Mouse (Mus musculus) thymus, adult 18-20 months (tissue): ENCODE measurements around the gene Eno3.

Experiments
- DNase-seq, 2 experiments: peaks; one replicate each; pipeline ENCODE4 v3.0.0; 2022; ENCODE audit warnings: mixed read lengths in 2 of 2

The Eno3 gene

DNA sequence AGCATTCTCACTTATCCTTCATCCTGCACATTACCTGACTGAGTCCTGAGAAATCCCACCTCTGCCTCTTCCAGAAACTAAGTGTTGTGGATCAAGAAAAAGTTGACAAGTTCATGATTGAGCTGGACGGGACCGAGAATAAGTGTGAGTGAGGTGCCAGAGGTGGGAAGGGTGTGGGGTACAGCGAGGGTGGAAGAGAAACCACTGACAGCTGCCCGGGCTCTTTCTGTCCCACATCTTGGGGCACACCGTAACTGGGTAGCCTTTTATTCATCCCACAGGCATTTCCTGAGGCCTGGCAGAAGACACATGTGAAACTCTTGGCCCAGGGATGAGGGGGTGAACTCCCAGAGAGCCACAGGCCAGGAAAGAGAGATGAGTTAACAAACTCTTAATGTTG lies 1.5 kb downstream of the Eno3 start:
- DNase-seq = no peak

DNA sequence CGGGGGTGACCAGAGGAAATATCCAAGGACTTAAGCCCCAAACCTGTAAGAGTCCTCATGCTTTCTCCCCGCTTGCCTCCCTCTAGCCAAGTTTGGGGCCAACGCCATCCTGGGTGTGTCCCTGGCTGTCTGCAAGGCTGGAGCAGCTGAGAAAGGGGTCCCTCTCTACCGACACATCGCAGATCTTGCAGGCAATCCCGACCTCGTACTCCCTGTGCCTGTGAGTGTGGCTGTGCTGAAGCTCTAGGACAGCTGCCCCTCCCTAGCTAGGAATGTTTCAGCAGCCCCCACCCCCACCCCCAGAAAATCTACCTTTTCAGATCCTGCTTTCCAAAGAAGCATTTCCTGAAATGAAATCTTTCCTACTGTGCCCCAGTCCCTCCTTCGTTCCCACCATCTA lies 1.9 kb downstream of the Eno3 start:
- no peak for DNase-seq

DNA sequence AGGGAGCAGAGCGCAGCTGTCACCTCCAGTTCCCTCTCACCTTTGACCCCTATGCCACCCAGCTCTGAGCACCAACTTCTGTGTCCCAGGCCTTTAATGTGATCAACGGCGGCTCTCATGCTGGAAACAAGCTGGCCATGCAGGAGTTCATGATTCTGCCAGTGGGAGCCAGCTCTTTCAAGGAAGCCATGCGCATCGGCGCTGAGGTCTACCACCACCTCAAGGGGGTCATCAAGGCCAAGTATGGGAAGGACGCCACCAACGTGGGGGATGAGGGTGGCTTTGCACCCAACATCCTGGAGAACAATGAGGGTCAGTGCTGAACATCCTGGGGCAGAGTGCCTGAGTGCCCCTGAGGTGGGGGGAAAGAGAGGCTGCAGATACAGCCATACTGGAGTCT lies 3.6 kb downstream of the Eno3 start:
- no peak for DNase-seq

DNA sequence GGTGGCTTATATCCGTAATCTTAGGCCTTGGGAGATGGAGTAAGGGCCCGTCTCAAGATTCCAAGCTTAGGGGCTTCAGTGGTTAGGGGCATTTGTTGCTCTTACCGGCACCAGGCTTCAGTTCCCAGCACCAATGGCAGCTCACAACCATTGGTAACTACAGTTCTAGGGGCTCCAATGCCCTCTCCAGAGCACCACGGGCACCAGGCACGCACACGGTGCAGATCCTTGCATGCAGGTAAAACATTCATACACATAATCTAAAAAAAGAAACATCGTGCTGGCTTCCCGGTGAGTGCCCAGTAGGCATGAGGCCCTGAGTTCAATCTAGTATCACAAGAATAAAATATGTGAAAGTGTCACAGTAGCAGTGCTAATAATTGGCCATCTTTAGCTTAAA lies 6.1 kb downstream of the Eno3 start:
- DNase-seq = no peak

DNA sequence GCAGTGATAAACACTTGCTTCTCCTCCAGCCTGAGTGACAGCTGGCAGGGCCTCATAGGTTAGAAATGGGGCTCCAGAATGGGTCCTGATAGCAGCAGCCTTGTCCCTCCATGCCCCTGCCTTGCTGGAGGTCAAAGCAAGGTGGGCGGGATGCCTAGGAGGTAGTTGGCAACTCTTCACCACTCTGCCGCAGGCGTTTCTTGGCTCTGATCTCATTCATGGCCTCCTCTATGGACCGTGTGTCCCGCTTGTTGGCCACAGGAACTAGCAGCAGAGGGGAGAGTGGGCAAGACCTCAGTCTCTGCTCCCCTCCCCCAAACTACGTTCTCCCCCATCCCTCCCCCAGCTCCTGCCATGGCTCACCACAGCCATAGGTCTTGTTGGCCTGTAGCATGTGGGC lies 7.0 kb downstream of the Eno3 start:
- no peak for DNase-seq

DNA sequence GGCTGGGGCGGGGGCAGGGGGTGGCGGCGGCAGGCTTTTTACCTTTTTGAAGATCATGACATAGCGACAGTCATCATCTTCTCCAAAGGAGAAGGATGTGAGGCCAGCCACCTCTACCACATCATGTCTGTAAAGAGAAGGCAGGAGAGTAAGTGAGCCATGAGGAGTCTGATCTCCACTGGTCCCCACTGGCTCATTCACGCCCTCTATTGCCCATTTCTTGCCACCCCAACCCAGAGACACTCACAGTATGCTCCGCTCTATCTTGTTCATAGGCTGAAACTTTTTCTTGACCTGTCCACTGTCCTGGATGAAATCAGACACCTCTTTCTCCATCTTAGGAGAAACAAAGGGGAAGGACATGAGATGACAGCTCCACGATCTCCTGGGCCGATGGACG lies 7.7 kb downstream of the Eno3 start:
- DNase-seq = no peak

DNA sequence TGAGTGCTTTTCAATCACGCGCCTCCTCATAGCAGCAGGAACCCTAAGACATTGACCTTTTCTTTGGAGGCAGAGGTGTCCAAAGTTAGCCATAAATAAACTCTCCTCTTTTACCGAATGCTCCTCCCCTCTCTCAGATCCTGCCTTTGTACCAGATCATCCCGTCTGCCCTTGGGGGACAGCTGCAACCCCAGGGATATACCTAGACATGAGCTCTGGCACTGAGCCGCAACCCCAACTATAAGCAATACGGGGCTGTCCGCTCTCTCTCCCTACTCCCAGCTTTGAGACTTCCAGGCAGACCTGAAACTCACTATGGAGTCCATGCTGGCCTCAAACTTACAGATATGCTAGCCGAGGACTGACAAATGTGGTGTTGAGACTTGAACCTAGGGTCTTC lies 9.7 kb downstream of the Eno3 start:
- DNase-seq = no peak

DNA sequence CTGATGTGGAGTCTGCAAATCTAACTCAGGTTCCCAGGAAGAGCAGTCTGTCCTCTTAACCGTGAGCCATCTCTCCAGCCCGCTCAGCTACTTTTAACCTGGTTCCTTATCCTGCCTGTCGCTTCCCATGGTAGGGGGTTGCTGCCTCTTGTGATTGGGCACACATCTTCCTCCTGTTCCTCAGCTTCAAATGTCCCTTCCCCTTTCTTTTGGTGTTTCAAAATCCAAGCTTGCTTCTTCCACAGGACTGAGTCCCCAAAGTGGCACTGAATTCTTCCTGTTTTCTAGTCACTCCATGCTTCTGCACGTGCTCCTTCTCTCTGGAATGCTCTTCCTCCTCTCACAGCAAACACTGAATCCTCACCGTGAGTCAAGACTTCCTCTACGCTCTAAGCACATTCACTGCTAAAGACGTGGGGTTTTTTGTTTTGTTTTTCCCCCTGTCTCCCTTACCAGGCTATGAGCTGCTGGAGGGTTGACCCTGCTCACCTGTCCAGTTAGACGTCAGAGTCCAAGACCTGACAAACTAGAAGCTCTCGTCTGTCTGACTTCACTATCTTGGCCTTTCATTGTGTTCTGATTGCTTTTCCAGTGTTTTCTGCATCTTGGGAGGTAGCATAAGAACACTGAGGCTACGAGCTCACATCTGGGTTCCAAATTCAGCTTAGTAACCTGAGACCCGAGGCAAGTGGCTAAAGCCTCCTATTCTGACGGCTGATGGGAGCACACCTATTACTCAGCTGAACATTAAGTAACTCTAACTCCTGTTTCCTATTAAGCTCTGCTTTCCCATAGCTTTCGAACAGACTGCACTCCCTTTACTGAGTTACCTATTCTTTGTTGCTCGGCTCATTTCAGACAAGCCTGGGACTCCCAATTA lies 10.5 kb downstream of the Eno3 start:
- DNase-seq = no peak

DNA sequence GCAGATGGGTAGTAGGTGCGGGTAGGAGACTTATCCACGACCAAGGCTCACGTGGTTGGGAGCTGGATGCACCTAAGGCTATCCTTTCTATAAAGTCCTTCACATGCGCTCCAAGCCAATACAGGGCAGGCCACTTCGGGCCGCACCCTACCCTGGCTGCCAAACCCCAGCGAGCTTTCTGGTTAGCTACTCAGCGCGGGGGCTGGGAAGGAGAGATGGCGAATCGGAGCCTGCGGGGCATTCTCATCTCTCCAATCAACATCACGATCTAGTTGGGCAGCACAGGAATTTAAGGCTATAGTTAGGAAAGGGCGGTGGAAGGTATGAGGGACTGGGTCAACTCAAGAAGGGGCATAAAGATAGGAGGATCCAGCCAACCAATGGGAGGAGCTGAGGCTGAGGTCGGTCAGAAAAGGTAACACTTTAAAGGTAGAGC lies 11.4 kb downstream of the Eno3 start:
- DNase-seq = no peak

DNA sequence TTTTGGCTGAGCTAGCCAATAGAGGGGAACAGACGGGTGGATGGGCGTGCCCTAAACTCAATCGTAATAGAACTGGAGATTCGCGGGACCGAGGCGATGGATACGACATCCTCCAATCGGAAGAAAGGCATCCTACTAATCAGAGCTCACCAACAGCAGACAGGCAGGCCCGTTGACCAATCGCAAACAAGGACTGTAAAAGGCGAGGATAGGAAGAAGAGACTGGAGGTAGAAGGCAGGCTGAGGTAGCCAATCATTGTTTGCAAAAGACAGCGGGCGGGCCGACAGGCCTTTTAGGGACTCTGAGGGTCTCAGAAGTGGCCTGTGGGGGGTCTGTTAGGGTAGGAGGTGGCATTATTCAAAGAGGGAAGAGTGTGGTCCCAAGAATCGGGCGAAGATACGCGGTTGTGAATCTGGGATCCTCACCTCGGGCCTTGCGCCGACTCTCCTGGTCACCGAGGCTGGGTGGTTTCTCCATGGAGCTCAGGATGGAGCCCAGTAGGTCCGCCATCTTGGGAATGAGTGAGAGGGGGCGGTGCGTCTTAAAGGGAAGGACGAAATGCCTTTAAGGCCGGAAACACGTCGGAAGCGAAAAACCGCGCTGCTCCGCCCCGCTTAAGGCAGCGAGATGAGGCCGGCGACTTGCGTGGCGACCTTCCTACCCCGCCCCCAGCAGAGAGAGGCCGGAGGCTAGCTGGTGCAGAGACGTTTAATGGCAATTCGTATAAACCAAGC lies 11.9 kb downstream of the Eno3 start, which contains the start of gene Spag7:
Gene Spag7 (minus strand): TSS at position 646 of the 735 bp plus-strand sequence.
- peak; percentile 94 to 98 for DNase-seq

DNA sequence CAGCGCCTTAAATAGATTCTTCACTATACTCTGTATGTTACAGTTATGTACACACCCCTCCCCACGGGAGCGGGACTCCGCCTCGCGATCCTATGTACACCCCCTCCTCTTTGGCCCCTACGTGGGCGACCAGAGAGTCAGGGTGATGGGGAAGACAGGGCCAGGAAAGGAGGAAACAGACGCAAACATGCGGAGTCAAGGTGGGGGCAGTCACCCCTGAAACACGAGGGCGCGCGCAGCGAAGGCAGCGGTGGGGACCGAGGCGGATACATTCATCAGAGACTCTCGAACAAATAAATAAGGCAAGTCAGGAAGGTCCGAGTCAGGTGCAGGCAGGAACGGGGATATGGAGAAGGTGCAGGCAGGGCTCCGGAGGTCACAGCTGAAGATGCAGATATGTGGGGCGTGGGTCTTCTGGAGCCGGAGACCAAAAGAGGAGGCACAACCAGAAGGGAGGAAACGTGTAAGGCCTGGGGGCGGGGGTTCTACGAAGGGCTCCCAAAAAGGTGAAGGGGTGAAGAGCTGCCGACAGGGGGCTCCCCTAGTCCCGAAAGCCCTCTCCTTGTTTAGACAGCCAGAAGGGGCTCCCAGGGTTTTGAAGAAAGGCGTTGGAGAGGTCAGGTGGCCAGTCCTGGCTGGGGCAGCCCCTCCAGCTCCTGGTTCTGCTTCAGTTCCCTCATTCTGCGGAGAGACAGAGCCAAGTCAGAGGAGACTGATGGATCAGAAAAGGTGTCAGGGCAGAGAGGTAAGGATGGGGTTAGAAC lies 12.8 kb downstream of the Eno3 start:
- DNase-seq = peak; percentile 84 to 91

DNA sequence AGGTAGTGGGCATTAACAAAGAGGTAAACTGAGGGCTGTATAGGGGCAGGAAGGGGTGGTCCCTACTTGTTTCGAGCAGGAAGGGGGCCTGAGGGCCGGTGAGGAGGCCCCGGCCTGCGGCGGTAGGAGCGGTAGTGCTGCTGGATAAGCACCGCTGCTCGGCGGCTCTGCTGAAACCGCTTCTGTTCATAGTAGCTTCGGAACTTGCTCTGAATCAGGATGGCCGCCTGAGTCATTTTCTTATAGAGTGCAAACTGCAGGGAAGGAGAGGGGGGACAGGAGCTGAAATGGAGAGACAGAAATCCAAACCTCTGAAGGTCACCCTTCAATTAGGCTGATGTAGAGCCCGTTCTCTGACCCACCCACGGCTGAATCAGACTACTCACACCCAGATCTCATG lies 13.5 kb downstream of the Eno3 start:
- DNase-seq = no peak

DNA sequence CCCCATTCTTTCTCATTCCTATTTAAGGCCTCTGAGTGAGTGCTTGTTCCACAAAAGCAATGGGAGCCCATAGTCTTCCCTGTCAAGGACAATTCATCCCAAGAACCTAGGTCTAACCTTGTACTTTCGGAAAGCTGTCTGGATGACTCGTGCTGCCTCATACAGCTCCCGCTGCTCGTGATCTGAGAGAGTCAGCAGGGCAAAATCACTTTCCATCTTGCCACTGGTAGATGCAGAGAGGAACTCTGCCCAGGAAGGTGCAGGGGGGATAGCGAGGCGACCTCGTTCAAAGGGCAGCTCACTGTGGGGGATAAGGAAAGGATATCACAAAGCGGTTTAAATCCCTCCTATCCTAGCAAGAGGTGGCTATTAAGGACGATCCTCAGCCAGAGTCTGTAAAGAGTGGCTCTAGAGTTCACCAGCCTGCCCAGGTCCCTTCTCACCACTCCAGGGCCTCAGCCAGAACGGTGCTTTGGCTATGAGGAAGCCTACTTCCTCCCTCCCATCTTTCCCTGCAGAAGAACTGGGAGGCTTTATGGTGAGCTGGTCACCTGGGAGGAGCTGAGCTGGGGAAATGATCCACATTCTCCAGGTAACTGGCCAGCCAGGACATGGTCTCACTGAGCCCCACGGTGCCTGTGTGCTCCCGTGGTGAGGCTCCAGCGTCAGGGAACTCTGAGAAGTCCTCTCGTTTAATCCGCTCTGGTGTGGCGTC lies 14.5 kb downstream of the Eno3 start:
- no peak for DNase-seq

DNA sequence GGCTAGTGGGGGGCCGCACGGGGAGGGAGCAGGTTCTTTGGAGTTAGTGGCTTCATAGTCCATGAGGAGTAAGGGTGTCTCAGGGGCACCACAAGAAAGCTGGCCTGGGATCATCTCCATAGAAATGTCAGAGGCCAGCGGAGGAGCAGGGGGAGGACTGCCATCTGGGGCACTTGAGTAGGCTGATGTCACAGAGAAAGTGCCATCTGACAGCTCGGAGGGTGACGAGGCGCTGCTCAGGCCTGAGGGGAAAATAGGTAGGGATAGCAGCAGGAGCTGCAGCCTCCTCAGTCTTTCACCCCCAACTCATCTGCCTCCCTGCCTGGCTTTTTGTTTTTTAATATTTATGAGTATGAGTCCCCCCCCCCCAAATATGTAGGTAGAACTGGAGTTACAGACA lies 17.0 kb downstream of the Eno3 start:
- no peak for DNase-seq

DNA sequence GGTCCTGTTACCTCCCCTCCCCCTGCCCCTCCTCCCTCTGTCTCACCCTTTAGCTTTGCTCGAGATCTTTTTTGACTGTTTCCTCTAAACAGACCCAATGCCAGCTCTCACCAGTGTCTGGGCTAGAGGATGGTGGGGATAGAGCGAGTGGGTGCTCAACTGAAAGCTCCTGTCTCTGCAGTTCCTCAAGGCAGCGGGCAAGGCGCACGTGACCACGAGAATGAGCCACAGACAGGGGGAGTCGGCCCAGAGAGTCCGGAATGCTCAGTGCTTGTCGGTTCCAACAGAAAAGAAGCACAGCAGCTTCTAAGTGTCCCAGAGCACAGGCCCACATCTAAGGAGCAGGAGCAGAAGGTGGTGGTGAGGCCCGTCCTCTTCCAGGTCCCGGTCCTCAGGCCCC lies 17.5 kb downstream of the Eno3 start:
- DNase-seq = no peak

DNA sequence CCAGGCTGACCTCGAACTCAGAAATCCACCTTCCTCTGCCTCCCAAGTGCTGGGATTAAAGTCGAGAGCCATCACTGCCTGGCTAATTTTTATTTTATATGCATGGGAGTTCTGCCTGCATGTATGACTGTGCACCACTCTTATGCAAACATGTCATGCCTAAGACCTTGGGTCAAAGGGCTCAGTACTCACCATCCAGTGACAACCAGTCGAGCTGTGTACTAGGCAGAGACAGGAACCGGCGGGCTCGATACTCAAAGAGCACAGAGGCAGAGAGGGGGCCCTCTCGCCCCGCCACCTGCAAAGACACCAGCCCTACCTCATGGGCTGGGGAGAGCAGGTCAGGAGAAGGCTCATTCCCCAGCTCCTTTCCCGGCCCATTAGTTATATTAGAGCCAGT lies 21.1 kb downstream of the Eno3 start:
- no peak for DNase-seq

DNA sequence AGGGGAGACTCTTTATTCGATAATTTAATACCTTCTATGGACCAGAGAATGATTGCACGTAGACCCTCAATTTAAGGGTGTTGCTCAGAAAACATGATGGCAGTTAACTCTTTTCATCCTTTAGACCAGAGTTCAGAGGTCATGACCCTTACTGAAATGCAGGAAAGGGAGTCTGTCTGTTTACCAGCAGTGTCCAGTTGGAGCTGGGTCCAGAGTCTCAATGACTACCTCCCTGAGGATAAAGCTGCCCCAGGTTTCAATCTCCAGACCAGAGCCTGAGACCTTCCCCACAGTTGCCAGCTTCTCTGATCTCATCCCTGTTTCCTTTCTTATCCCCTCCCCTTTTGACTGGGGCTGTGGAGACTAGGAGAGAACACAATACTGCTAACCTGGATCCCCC lies 21.6 kb downstream of the Eno3 start:
- no peak for DNase-seq

DNA sequence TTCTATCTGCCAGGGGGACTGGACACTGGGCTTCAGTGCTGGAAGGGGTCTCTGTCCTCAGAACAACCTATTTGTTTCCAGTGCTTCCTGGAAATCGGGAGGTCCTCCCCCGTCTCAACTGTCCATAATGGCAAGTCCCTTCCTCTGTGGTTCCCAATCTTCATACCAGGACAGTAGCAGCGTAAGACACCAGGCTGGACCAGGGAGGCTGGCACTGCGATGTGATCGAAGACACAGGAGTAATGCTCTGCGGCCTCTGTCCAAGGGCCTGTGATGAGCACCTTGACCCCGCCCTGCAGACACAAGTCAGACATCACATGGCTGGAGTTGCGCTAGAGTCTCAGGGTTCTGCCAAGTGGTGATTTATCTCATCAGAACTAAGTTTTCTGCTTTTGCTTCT lies 22.4 kb downstream of the Eno3 start:
- DNase-seq = no peak

DNA sequence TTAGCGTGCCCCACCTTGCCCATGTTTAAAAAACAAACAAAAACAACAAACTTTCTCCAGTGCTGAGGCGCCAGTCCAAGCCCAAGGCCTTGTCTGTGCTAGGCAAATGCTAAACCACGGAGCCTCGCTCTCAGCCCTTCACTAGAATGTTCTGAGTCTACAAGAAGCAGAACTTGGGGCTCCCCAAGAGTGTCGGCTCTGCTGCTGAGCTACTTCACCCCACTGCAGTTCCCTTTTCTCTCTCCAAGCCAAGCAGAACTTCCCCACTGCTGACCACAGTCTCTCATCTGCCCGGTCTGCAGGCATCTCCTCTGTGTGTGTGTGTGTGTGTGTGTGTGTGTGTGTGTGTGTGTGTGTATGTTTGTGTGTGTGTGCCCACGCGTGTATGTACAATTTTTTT lies 22.9 kb downstream of the Eno3 start:
- no peak for DNase-seq

DNA sequence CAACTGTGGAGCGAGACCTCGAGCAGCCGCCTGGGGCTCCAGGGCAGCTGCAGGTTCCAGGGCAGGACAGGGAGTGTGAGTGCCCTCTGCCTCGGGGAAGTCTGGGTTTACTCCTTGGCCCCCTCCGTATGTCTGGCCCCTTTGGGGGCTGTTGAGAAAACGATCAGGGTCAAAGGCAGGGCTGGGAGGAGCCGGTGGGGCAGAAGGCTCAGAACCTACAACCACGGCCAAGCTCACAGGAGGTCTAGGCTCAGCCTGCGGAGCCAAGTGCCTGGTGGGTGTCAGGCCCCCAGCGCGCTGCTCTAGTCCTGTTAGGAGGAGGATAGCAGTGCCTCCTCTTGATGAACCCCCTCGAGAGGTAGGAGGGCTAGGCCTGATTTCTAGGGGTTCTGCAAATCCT lies 24.2 kb downstream of the Eno3 start:
- no peak for DNase-seq

DNA sequence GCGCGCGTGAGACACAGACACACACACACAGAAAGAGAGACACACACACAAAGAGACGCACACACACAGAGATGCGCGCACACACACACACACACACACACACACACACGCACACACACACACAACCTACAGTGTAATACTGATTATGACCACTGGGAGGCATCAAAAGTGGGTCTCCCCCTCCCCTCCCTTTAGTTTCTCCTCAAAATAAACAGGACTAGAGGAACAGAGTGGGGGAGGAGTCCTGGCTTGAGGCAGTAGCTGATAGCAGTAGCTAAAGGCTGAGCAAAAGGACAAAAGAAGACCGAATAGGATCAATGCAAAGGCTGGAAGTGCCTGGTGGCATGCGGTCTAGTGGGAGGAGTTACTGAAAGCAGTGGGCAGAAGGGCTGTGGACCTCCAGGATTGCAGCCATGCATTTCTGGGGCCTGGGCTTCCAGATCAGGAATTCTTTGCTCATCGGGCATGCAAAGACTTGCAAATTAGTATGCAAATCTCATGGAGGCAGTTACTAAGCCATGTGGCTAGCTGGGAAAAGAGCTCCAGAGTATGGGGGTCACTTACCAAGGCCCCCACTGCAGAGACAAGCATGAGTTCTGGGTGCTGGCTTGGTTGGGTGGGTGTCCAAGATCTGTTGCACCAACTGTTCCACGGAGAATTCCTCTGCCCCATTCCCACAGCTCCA lies 25.0 kb downstream of the Eno3 start:
- no peak for DNase-seq

DNA sequence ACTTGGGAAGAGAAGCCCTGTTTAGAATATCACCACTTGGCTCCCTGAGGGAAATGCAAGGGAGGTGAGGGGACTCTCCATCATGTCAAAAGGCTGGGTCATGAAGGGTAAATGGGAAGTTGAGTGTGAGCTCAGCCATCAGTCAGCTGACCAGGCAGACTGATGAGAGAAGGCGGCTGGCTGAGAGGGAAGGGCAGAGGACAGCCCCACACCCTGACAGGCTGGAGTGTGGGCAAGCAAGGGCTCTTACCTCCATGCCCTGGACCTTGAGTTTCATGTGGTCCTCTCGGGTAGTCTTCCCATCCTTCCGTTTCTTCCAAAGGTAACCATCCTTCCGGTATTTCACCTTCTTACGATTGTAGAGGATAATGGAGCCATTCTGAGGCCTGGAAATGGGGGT lies 26.6 kb downstream of the Eno3 start:
- no peak for DNase-seq
